Comparison of ENCODE assay signal across 10 mouse cellular contexts in the genomic region with DNA sequence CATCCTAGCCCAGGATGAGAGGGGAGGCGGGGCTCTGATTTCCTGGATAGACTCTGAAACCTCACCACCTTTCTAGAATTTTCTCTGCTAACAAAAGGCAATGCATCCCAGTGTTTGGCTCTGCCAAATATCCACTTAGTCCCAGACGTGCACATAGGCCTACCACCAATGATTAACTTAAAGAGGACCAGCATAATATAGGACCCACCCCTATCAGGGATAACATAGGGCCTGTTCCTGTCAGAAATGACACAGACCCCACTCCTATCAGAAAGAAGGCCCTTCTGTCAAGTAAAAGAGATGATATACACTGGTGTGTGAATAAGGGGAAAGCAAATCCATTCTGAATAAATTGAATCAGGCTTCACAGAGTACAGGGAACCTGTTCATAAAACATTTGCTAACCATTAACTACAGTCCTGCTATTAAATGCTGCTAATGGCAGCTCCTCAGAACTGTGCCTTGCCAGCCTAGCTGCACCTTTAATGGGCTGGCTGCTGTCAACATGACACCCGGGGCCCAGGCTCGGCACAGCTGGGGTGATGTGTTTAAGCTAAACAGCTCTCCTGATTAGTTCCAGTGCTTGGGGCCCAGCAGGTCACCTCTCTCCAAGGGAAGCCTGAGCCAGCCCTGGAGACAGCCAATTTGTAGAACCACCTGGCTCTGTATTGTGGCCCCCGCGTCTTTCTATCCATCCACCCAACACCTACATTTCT.
A peak's percentile ranks its signal among the peaks of the same experiment; 100 is the strongest.
DNase-seq lines count a peak whose midpoint lies in the region; ATAC-seq lines count a peak whose summit lies in the region.
"Had no signal": no experiment of that assay in that cellular context is flagged by ENCODE, and none has a peak within 500 bp of the region (broad histone marks: within the 10 kb centered on the region; RNA-seq: fewer than 3 reads in every experiment).

No protein-coding gene starts in this region.

- peak; percentile 68 to 90 for DNase-seq in kidney, postnatal 25 days
- no peak for DNase-seq in heart, postnatal 4 days
- DNase-seq: adrenal gland, adult 2 months; lung, embryonic 14.5 days had no signal

- H3K4me2 ChIP-seq in midbrain, embryonic 12.5 days (replicated peaks) = no peak overlapping the region
- H3K4me2 ChIP-seq in midbrain, embryonic 16.5 days (ENCODE audit: low read length) = no peak overlapping the region
- no peak overlapping the region for H3K4me2 ChIP-seq in hindbrain, embryonic 16.5 days (ENCODE audit: low read length)
- H3K4me2 ChIP-seq in stomach, embryonic 16.5 days (ENCODE audit: low read depth, low read length) = no peak overlapping the region
- H3K4me2 ChIP-seq: heart, embryonic 15.5 days; lung, embryonic 14.5 days had no signal

- WGBS in midbrain, embryonic 12.5 days = 33% methylated on average over 6 of the region's 6 CpGs
- 33% methylated on average over 6 of the region's 6 CpGs for WGBS in midbrain, embryonic 16.5 days
- WGBS in hindbrain, embryonic 16.5 days = 33% methylated on average over 6 of the region's 6 CpGs
- WGBS in stomach, embryonic 16.5 days = 31% methylated on average over 6 of the region's 6 CpGs

- H3K4me1 ChIP-seq in midbrain, embryonic 12.5 days = peaks cover 12% of the 10 kb centered on the region
- H3K4me1 ChIP-seq in midbrain, embryonic 16.5 days (ENCODE audit: control insufficient read depth, insufficient read depth, low read length) = peaks cover 10% of the 10 kb centered on the region; the same call in 1 of the 2 replicates
- no peaks in the 10 kb centered on the region; the same call in 1 of the 2 replicates for H3K4me1 ChIP-seq in hindbrain, embryonic 16.5 days (ENCODE audit: control insufficient read depth, insufficient read depth, low read depth, low read length)
- no peaks in the 10 kb centered on the region for H3K4me1 ChIP-seq in stomach, embryonic 16.5 days (ENCODE audit: control insufficient read depth, insufficient read depth, low read length)
- H3K4me1 ChIP-seq: heart, embryonic 15.5 days had no signal

- peak; percentile 56; the same call in 1 of the 2 replicates for ATAC-seq in midbrain, embryonic 12.5 days (ENCODE audit: low FRiP score, low read depth)
- no peak for ATAC-seq in midbrain, embryonic 16.5 days
- ATAC-seq in hindbrain, embryonic 16.5 days = peak; percentile 50
- ATAC-seq in stomach, embryonic 16.5 days (ENCODE audit: insufficient read depth, low FRiP score) = peak; percentile 62; the same call in 1 of the 2 replicates
- ATAC-seq in granulocyte monocyte progenitor cell, adult 5-6 weeks (replicated peaks; ENCODE audit: poor library complexity, severe bottlenecking) = no peak

- no peaks in the 10 kb centered on the region for H3K36me3 ChIP-seq in midbrain, embryonic 12.5 days
- H3K36me3 ChIP-seq in midbrain, embryonic 16.5 days (ENCODE audit: control insufficient read depth, insufficient read depth, low read length) = no peaks in the 10 kb centered on the region
- no peaks in the 10 kb centered on the region for H3K36me3 ChIP-seq in hindbrain, embryonic 16.5 days (ENCODE audit: control insufficient read depth, insufficient read depth, low read length)
- no peaks in the 10 kb centered on the region for H3K36me3 ChIP-seq in stomach, embryonic 16.5 days (ENCODE audit: control insufficient read depth, insufficient read depth, low read length)
- H3K36me3 ChIP-seq: heart, embryonic 15.5 days had no signal

- H3K9ac ChIP-seq in midbrain, embryonic 12.5 days (replicated peaks) = no peak overlapping the region
- no peak overlapping the region for H3K9ac ChIP-seq in midbrain, embryonic 16.5 days (ENCODE audit: low read depth, low read length)
- H3K9ac ChIP-seq in hindbrain, embryonic 16.5 days (ENCODE audit: low read depth, low read length) = no peak overlapping the region
- no peak overlapping the region for H3K9ac ChIP-seq in stomach, embryonic 16.5 days (ENCODE audit: low read length)
- H3K9ac ChIP-seq: heart, embryonic 15.5 days; lung, embryonic 14.5 days had no signal

- no peaks in the 10 kb centered on the region for H3K9me3 ChIP-seq in midbrain, embryonic 12.5 days
- H3K9me3 ChIP-seq in midbrain, embryonic 16.5 days (replicated peaks; ENCODE audit: control insufficient read depth, low read length, poor library complexity, severe bottlenecking) = no peaks in the 10 kb centered on the region
- H3K9me3 ChIP-seq in hindbrain, embryonic 16.5 days (ENCODE audit: control insufficient read depth, low read length) = no peaks in the 10 kb centered on the region
- no peaks in the 10 kb centered on the region for H3K9me3 ChIP-seq in stomach, embryonic 16.5 days (replicated peaks; ENCODE audit: control insufficient read depth, low read length)
- H3K9me3 ChIP-seq: heart, embryonic 15.5 days had no signal

- H3K27ac ChIP-seq in midbrain, embryonic 12.5 days (replicated peaks) = no peak overlapping the region
- H3K27ac ChIP-seq in midbrain, embryonic 16.5 days (ENCODE audit: low read length) = no peak overlapping the region
- no peak overlapping the region for H3K27ac ChIP-seq in hindbrain, embryonic 16.5 days (ENCODE audit: low read depth, low read length)
- H3K27ac ChIP-seq in stomach, embryonic 16.5 days (ENCODE audit: low read length) = no peak overlapping the region
- H3K27ac ChIP-seq: heart, embryonic 15.5 days had no signal

- no peaks in the 10 kb centered on the region for H3K27me3 ChIP-seq in midbrain, embryonic 12.5 days
- H3K27me3 ChIP-seq in midbrain, embryonic 16.5 days (ENCODE audit: control insufficient read depth, insufficient read depth, low read depth, low read length) = no peaks in the 10 kb centered on the region
- no peaks in the 10 kb centered on the region for H3K27me3 ChIP-seq in hindbrain, embryonic 16.5 days (replicated peaks; ENCODE audit: control insufficient read depth, insufficient read depth, low read length)
- H3K27me3 ChIP-seq in stomach, embryonic 16.5 days (ENCODE audit: control insufficient read depth, insufficient read depth, low read length) = no peaks in the 10 kb centered on the region
- H3K27me3 ChIP-seq: heart, embryonic 15.5 days had no signal

- H3K4me3 ChIP-seq in midbrain, embryonic 12.5 days = no peak overlapping the region
- H3K4me3 ChIP-seq in midbrain, embryonic 16.5 days (ENCODE audit: low read depth, low read length) = no peak overlapping the region
- H3K4me3 ChIP-seq in hindbrain, embryonic 16.5 days (ENCODE audit: low read length) = no peak overlapping the region
- H3K4me3 ChIP-seq in stomach, embryonic 16.5 days (replicated peaks; ENCODE audit: low read length) = no peak overlapping the region
- H3K4me3 ChIP-seq: heart, embryonic 15.5 days had no signal

Comparison
In these comparisons a context has a peak if more than half of its experiments do, and no peak if none do; other contexts are left out.
1. ATAC-seq: peak in midbrain, embryonic 12.5 days (single experiment), hindbrain, embryonic 16.5 days (single experiment) and stomach, embryonic 16.5 days (single experiment); none in midbrain, embryonic 16.5 days (single experiment) and granulocyte monocyte progenitor cell, adult 5-6 weeks (single experiment).